Mouse (Mus musculus): ENCODE measurements at regions not wholly inside any gene's neighbourhood (a gene's known extent, or its start where the extent isn't known, plus 50 kb on each side); places are given as distances from the start of the nearest gene placed in this dataset.
"Not testable (repeated sequence)": the region's sequence is repeated elsewhere in the genome, so short reads cannot be mapped to it uniquely, and the experiment has no call there.

- intact Hi-C loops (cut with DNase I), result no loop called here
Observed at GRCm38 (mm10) chr4:105704271-105704670, 85.4 kb upstream of the Gm12728 start.

GRCm38 (mm10) chr4:105705996-105706395, 83.7 kb upstream of the Gm12728 start:
- intact Hi-C loops (cut with DNase I), result no loop called here
- DNase-seq, result no peak

More at GRCm38 (mm10) chr4:105704271-105704670, 85.4 kb upstream of the Gm12728 start:
- DNase-seq, result no peak

- intact Hi-C loops (cut with DNase I), result no loop called here
- DNase-seq, result peak in 1 of 2 experiments; percentile 22
Observed at GRCm38 (mm10) chr4:105708080-105708796, 81.4 kb upstream of the Gm12728 start.

GRCm38 (mm10) chr4:105713956-105714355, 75.7 kb upstream of the Gm12728 start:
- intact Hi-C loops (cut with DNase I), result no loop called here
- DNase-seq, result no peak

GRCm38 (mm10) chr4:105718080-105718479, 71.6 kb upstream of the Gm12728 start:
- no peak for DNase-seq
- intact Hi-C loops (cut with DNase I), result no loop called here

GRCm38 (mm10) chr4:105728696-105729095, 61.0 kb upstream of the Gm12728 start:
- intact Hi-C loops (cut with DNase I), result no loop called here

GRCm38 (mm10) chr4:105730900-105731299, 58.8 kb upstream of the Gm12728 start:
- no peak for DNase-seq
- intact Hi-C loops (cut with DNase I), result loop anchor here (10.0 kb wide), 1 partner anchor 576 kb away; the partner anchor contains the start of gene Plpp3

More at GRCm38 (mm10) chr4:105728696-105729095, 61.0 kb upstream of the Gm12728 start:
- no peak for DNase-seq

- not testable (repeated sequence) for DNase-seq
- intact Hi-C loops (cut with DNase I), result loop anchor here (10.0 kb wide), 1 partner anchor 580 kb away; the partner anchor contains the start of gene Plpp3
Observed at GRCm38 (mm10) chr4:105735116-105735515, 54.6 kb upstream of the Gm12728 start.

All from heart, postnatal 10 days (tissue).